Mouse (Mus musculus) midbrain, embryonic 14.5 days (tissue): Measurements from ENCODE around the gene Ankrd7. TPM values are rescaled to one million over a fixed set of nuclear protein-coding genes. Genes with fewer than 3 reads are reported as not detected.
A peak's percentile ranks its signal among the peaks of the same experiment; 100 is the strongest.
"Not testable (repeated sequence)": the region's sequence is repeated elsewhere in the genome, so short reads cannot be mapped to it uniquely, and the experiment has no call there.

Experiments
- ATAC-seq: fragments of 200-750 bp; cut with Nextera tagmentation; 2 replicates; pipeline ENCODE4 v1.8.0; 2017; ENCODE audit warnings: moderate number of reproducible peaks, moderate library complexity; ENCODE audit not compliant: low FRiP score, low TSS enrichment
- DNase-seq: peaks from one replicate; pipeline ENCODE4 v3.0.0-alpha.2; 2015
- H3K27ac ChIP-seq: fragments of 300-500 bp; sonication (generic); replicated peaks from 2 replicates; pipeline ENCODE4 v1.5.1; 2014; ENCODE audit warnings: mild to moderate bottlenecking, low read depth, low read length, moderate library complexity
- H3K27me3 ChIP-seq: fragments of 300-500 bp; sonication (generic); 2 replicates; pipeline ENCODE4 v1.6.1; 2014; ENCODE audit warnings: low read length, control low read depth, mixed read lengths; ENCODE audit not compliant: control insufficient read depth, insufficient read depth
- H3K36me3 ChIP-seq: fragments of 300-500 bp; sonication (generic); 2 replicates; pipeline ENCODE4 v1.6.1; 2014; ENCODE audit warnings: low read length, control low read depth; ENCODE audit not compliant: control insufficient read depth, insufficient read depth
- H3K4me1 ChIP-seq: fragments of 300-500 bp; sonication (generic); 2 replicates; pipeline ENCODE4 v1.6.1; 2014; ENCODE audit warnings: mild to moderate bottlenecking, antibody characterized with exemption, low read length, control low read depth; ENCODE audit not compliant: control insufficient read depth, insufficient read depth
- H3K4me2 ChIP-seq: fragments of 300-500 bp; sonication (generic); 2 replicates; pipeline ENCODE4 v1.6.1; 2014; ENCODE audit warnings: mild to moderate bottlenecking, low read length, moderate library complexity
- H3K4me3 ChIP-seq: fragments of 300-500 bp; sonication (generic); replicated peaks from 2 replicates; pipeline ENCODE4 v1.5.1; 2014; ENCODE audit warnings: low read depth, low read length
- H3K9ac ChIP-seq: fragments of 300-500 bp; sonication (generic); replicated peaks from 2 replicates; pipeline ENCODE4 v1.6.1; 2014; ENCODE audit warnings: mild to moderate bottlenecking, low read length, moderate library complexity
- H3K9me3 ChIP-seq: fragments of 300-500 bp; sonication (generic); 2 replicates; pipeline ENCODE4 v1.6.1; 2016; ENCODE audit warnings: low read length, control low read depth, mixed read lengths; ENCODE audit not compliant: control insufficient read depth
- WGBS: fragments of 180-500 bp; shearing (Covaris S2); extraction: QIAGEN DNeasy Blood & Tissue Kit; methylation state at CpG from one replicate; pipeline ENCODE4 v1.1.7; 2014; 5-methylcytosine and 5-hydroxymethylcytosine counted together
- polyA plus RNA-seq: library from polyadenylated mRNA; unstranded; fragments of >200 nt; fragmentation: Nextera tagmentation; extraction: Ambion mirVana; gene quantifications from 2 replicates; pipeline ENCODE4 v1.2.1, GENCODE M21; 2014

Ankrd7 gene
- polyA plus RNA-seq = not detected in 2 replicates

GRCm38 (mm10) chr6:18866018-18866417, at the start of gene Ankrd7:
Gene Ankrd7 (plus strand): TSS chr6:18866318.
- no peak within 1 kb of the TSS for H3K9ac ChIP-seq
- no peak for DNase-seq
- no peaks in the 10 kb centered on the region for H3K9me3 ChIP-seq
- no peaks in the 10 kb centered on the region for H3K27me3 ChIP-seq
- H3K36me3 ChIP-seq = no peaks in the 10 kb centered on the region
- H3K4me3 ChIP-seq = no peak within 1 kb of the TSS
- no peak within 1 kb of the TSS for H3K4me2 ChIP-seq
- 93% methylated on average over 8 of the region's 8 CpGs for WGBS
- no peak within 1 kb of the TSS for H3K27ac ChIP-seq
- no peak for ATAC-seq
- no peaks in the 10 kb centered on the region for H3K4me1 ChIP-seq

DNA sequence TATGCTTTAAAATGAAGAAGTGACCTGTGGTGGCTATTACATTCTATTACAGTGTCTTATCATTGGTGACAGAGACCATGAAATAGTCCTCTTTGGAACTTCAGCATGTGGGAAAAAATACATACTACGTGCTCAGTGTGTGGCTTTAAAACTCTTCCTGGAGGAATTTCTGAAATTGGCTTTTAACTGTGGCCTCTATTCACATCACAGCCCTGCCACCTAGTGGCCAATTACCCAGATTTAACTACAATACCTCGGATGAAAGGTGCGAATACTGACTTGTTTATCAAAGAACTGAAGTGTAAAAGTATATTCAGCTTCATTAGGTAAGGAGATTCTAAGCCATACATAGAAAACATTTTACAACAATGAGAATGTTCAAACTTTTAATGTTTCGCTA, 46.8 kb upstream of the Ankrd7 start:
- H3K4me2 ChIP-seq = no peak overlapping the region
- no peak overlapping the region for H3K27ac ChIP-seq
- no peaks in the 10 kb centered on the region for H3K27me3 ChIP-seq
- no peaks in the 10 kb centered on the region for H3K36me3 ChIP-seq
- no peak overlapping the region for H3K4me3 ChIP-seq
- no peak overlapping the region for H3K9ac ChIP-seq
- WGBS = 12% methylated on average over 4 of the region's 4 CpGs
- H3K4me1 ChIP-seq = no peaks in the 10 kb centered on the region
- DNase-seq = peak; percentile 87
- H3K9me3 ChIP-seq = no peaks in the 10 kb centered on the region
- peak; percentile 34; the same call in 1 of the 2 replicates for ATAC-seq

GRCm38 (mm10) chr6:18820246-18820645, 45.9 kb upstream of the Ankrd7 start:
- Histone ChIP-seq H3K27ac (no peak overlapping the region), H3K27me3 (no peaks in the 10 kb centered on the region), H3K9me3 (no peaks in the 10 kb centered on the region), H3K9ac (no peak overlapping the region), H3K4me1 (no peaks in the 10 kb centered on the region), H3K4me2 (no peak overlapping the region), H3K4me3 (no peak overlapping the region), H3K36me3 (no peaks in the 10 kb centered on the region)
- DNase-seq (no peak), ATAC-seq (no peak)
- 75% methylated on average over 4 of the region's 4 CpGs for WGBS

DNA sequence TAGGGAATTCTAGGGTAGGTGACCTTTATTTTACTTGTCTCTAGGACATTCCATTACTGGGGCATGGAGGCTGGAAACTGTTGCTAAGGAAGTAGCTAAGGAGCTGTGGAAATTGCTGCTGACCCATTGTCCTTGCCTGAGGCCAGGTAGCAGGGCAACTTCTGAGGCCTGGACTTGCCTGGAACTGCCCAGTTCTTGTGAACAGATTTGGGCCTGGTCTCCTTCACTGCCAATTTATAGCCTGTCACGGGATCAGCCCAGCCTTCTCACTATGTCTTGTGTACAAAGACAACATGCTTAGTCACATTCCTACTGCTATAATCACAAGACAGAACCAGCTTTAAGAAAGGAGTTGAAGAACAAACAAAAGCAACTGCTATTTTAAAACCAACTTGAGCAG, 43.3 kb upstream of the Ankrd7 start:
- no peak overlapping the region for H3K27ac ChIP-seq
- no peaks in the 10 kb centered on the region for H3K27me3 ChIP-seq
- WGBS = 89% methylated on average over 1 of the region's 1 CpGs
- no peaks in the 10 kb centered on the region for H3K9me3 ChIP-seq
- DNase-seq = no peak
- H3K4me3 ChIP-seq = no peak overlapping the region
- no peak overlapping the region for H3K4me2 ChIP-seq
- H3K4me1 ChIP-seq = no peaks in the 10 kb centered on the region
- H3K36me3 ChIP-seq = no peaks in the 10 kb centered on the region
- ATAC-seq = no peak
- no peak overlapping the region for H3K9ac ChIP-seq

DNA sequence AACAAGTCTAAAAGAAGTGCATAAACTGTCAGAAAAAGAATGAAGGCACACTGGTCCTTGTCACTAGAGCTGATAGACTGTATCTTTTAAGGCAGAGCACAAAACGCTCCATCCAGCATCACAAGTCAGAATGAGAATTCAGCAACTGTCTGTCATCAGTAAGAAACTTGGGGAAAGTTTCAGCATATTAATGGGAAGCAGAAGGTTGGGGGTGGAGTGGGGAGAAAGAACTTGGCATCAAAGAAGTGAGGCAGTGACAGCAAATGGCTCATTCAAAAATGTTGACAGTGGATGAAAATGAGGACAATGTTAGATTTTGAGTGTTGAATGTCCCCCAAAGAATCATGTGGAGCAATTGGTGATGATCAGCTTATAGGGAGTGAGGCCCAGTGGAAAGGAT, 33.2 kb upstream of the Ankrd7 start:
- H3K4me1 ChIP-seq = no peaks in the 10 kb centered on the region
- no peaks in the 10 kb centered on the region for H3K9me3 ChIP-seq
- no peaks in the 10 kb centered on the region for H3K27me3 ChIP-seq
- 84% methylated on average over 1 of the region's 1 CpGs for whole genome bisulfite sequencing
- no peak overlapping the region for H3K27ac ChIP-seq
- no peak overlapping the region for H3K4me3 ChIP-seq
- DNase-seq (no peak), ATAC-seq (no peak)
- H3K4me2 ChIP-seq = no peak overlapping the region
- no peak overlapping the region for H3K9ac ChIP-seq
- H3K36me3 ChIP-seq = no peaks in the 10 kb centered on the region

DNA sequence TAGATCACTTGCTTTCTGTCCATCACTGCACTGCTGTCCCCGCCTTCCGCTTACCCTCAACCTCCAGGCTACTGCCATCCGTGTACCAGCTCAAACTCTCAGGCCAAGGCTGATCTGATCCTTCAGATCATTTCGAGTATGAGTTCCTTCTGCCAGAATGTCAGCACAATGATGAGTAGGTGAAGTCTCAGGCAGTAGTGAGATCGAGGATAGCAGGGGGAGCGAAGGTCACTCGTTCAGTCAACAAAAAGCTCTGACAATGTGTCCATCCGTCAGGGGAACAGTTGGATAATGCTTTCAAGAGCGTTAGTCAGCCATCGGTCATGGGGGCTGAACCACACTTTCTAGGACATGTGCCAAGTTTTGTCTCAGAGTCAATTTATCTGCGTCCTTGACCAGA, 21.6 kb upstream of the Ankrd7 start:
- H3K4me1 ChIP-seq, H3K27me3 ChIP-seq, DNase-seq, H3K9ac ChIP-seq, H3K4me2 ChIP-seq, H3K9me3 ChIP-seq, ATAC-seq, H3K36me3 ChIP-seq, H3K4me3 ChIP-seq, H3K27ac ChIP-seq: not testable (repeated sequence)
- no CpG with 5 or more reads among the region's 11 CpGs for WGBS

- WGBS = 61% methylated on average over 5 of the region's 7 CpGs
- H3K4me1 ChIP-seq = peaks cover 12% of the 10 kb centered on the region
- not testable (repeated sequence) for ATAC-seq, H3K9ac ChIP-seq, H3K36me3 ChIP-seq, H3K9me3 ChIP-seq, DNase-seq, H3K27ac ChIP-seq, H3K4me2 ChIP-seq, H3K4me3 ChIP-seq, H3K27me3 ChIP-seq
These were observed 20.5 kb upstream of the Ankrd7 start for GRCm38 (mm10) chr6:18845571-18845970.

GRCm38 (mm10) chr6:18848051-18848701, 17.9 kb upstream of the Ankrd7 start, which contains the start of gene Lsm8:
Gene Lsm8 (plus strand): TSS chr6:18848579.
- Histone ChIP-seq H3K4me3 (peak within 1 kb of the TSS; percentile 75), H3K9me3 (no peaks in the 10 kb centered on the region), H3K4me1 (peaks cover 16% of the 10 kb centered on the region), H3K27me3 (no peaks in the 10 kb centered on the region), H3K9ac (peak within 1 kb of the TSS; percentile 94), H3K27ac (peak within 1 kb of the TSS; percentile 95), H3K36me3 (peaks cover 18% of the 10 kb centered on the region), H3K4me2 (peak within 1 kb of the TSS; percentile 66)
- under 1% methylated on average over 37 of the region's 37 CpGs for WGBS
- DNase-seq = peak; percentile 99
- ATAC-seq = peak; percentile 100

DNA sequence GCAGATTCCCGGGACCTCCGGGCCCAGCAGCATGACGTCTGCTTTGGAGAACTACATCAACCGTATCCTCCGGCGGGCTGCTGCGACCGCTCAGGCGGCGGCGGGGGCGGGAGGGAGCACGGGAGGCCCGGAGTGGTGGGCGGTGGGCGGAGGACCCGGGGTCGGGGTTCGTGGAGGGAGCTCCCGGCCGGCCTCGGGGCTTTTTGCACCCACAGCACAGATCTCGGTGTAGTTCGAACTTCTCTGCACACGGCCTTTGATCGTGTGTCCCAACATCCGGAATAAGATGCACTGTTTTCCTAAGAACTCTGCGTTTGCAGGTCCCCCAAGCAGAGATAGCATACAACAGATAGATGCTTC, 17.4 kb upstream of the Ankrd7 start:
- WGBS = under 1% methylated on average over 28 of the region's 28 CpGs
- Histone ChIP-seq H3K4me2 (peak overlapping the region; percentile 66), H3K36me3 (peaks cover 22% of the 10 kb centered on the region), H3K4me1 (peaks cover 16% of the 10 kb centered on the region), H3K9me3 (no peaks in the 10 kb centered on the region), H3K9ac (peak overlapping the region; percentile 94), H3K27ac (peak overlapping the region; percentile 95), H3K4me3 (peak overlapping the region; percentile 75), H3K27me3 (no peaks in the 10 kb centered on the region)
- ATAC-seq (no peak; the same call in 1 of the 2 replicates), DNase-seq (no peak)
